Mouse (Mus musculus) midbrain, embryonic 11.5 days (tissue): ENCODE measurements around the gene Abi3. TPM values are rescaled to one million over a fixed set of nuclear protein-coding genes. Genes with fewer than 3 reads are reported as not detected.

Experiments used
- ATAC-seq: fragments of 200-750 bp; cut with Nextera tagmentation; 2 replicates; pipeline ENCODE4 v1.8.0; 2017; ENCODE audit warnings: moderate TSS enrichment, moderate library complexity; ENCODE audit not compliant: low FRiP score
- DNase-seq: peaks from one replicate; pipeline ENCODE4 v3.0.0; 2015; ENCODE audit warnings: low spot score; ENCODE audit errors: missing footprints
- H3K27ac ChIP-seq: fragments of 300-500 bp; sonication (generic); 2 replicates; pipeline ENCODE4 v1.5.1; 2014; ENCODE audit warnings: low read depth, low read length
- H3K27me3 ChIP-seq: fragments of 300-500 bp; sonication (generic); 2 replicates; pipeline ENCODE4 v1.6.1; 2014; ENCODE audit warnings: mild to moderate bottlenecking, low read length, moderate library complexity, mixed read lengths; ENCODE audit not compliant: control insufficient read depth, insufficient read depth
- H3K36me3 ChIP-seq: fragments of 300-500 bp; sonication (generic); 2 replicates; pipeline ENCODE4 v1.6.1; 2014; ENCODE audit warnings: mild to moderate bottlenecking, low read length, moderate library complexity, mixed read lengths; ENCODE audit not compliant: control insufficient read depth, insufficient read depth
- H3K4me1 ChIP-seq: fragments of 300-500 bp; sonication (generic); 2 replicates; pipeline ENCODE4 v1.6.1; 2014; ENCODE audit warnings: low read length; ENCODE audit not compliant: control insufficient read depth, insufficient read depth
- H3K4me2 ChIP-seq: fragments of 300-500 bp; sonication (generic); 2 replicates; pipeline ENCODE4 v1.6.1; 2014; ENCODE audit warnings: mild to moderate bottlenecking, moderate library complexity
- H3K4me3 ChIP-seq: fragments of 300-500 bp; sonication (generic); 2 replicates; pipeline ENCODE4 v1.5.1; 2014; ENCODE audit warnings: low read depth, low read length
- H3K9ac ChIP-seq: fragments of 300-500 bp; sonication (generic); 2 replicates; pipeline ENCODE4 v1.6.1; 2014; ENCODE audit warnings: low read length
- H3K9me3 ChIP-seq: fragments of 300-500 bp; sonication (generic); 2 replicates; pipeline ENCODE4 v1.6.1; 2016; ENCODE audit warnings: low read length; ENCODE audit not compliant: control insufficient read depth
- WGBS: fragments of 180-500 bp; shearing (Covaris S2); extraction: QIAGEN DNeasy Blood & Tissue Kit; methylation state at CpG from one replicate; pipeline ENCODE4 v1.1.7; 2014; 5-methylcytosine and 5-hydroxymethylcytosine counted together
- polyA plus RNA-seq: library from polyadenylated mRNA; unstranded; fragments of >200 nt; fragmentation: Nextera tagmentation; extraction: Ambion mirVana; gene quantifications from 2 replicates; pipeline ENCODE4 v1.2.1, GENCODE M21; 2014

Gene Abi3
- polyA plus RNA-seq, 1 experiment from 2014 or later = 1.2 TPM

- Histone ChIP-seq H3K36me3 (no peaks in the 10 kb centered on the region), H3K4me1 (peaks cover 13% of the 10 kb centered on the region), H3K4me3 (peak overlapping the region; percentile 60), H3K9ac (peak overlapping the region; percentile 58), H3K4me2 (peak overlapping the region; percentile 80), H3K27ac (no peak overlapping the region), H3K9me3 (no peaks in the 10 kb centered on the region), H3K27me3 (no peaks in the 10 kb centered on the region)
- peak; percentile 71 for ATAC-seq
- WGBS = 0% methylated on average over 35 of the region's 35 CpGs
- no peak for DNase-seq
Observed at GRCm38 (mm10) chr11:95859468-95859855, 17.2 kb upstream of the Abi3 start.

- Histone ChIP-seq H3K4me3 (peak overlapping the region; percentile 60), H3K4me1 (peaks cover 13% of the 10 kb centered on the region), H3K27me3 (no peaks in the 10 kb centered on the region), H3K9ac (peak overlapping the region; percentile 66), H3K27ac (peak overlapping the region; percentile 85), H3K4me2 (peak overlapping the region; percentile 80), H3K9me3 (no peaks in the 10 kb centered on the region), H3K36me3 (no peaks in the 10 kb centered on the region)
- ATAC-seq (peak; percentile 99), DNase-seq (peak; percentile 100)
- under 1% methylated on average over 58 of the region's 58 CpGs for WGBS
Observed at GRCm38 (mm10) chr11:95858528-95859467, 16.5 kb upstream of the Abi3 start.

- H3K4me2 ChIP-seq = peak overlapping the region; percentile 80
- ATAC-seq = 0 out of 2 replicates have a peak, but pooled peaks have one; percentile 27
- peak overlapping the region; percentile 66 for H3K9ac ChIP-seq
- DNase-seq = no peak
- peaks cover 13% of the 10 kb centered on the region for H3K4me1 ChIP-seq
- H3K27ac ChIP-seq = peak overlapping the region; percentile 37; the same call in 1 of the 2 replicates
- H3K27me3 ChIP-seq = no peaks in the 10 kb centered on the region
- H3K9me3 ChIP-seq = no peaks in the 10 kb centered on the region
- 19% methylated on average over 21 of the region's 21 CpGs for WGBS
- peak overlapping the region; percentile 60 for H3K4me3 ChIP-seq
- no peaks in the 10 kb centered on the region for H3K36me3 ChIP-seq
Observed at GRCm38 (mm10) chr11:95857716-95858527, 15.6 kb upstream of the Abi3 start.

GRCm38 (mm10) chr11:95857306-95857705 is 15.0 kb upstream of the Abi3 start:
- Histone ChIP-seq H3K4me3 (no peak overlapping the region), H3K27ac (no peak overlapping the region), H3K27me3 (no peaks in the 10 kb centered on the region), H3K36me3 (no peaks in the 10 kb centered on the region), H3K9ac (no peak overlapping the region), H3K4me1 (peaks cover 13% of the 10 kb centered on the region), H3K9me3 (no peaks in the 10 kb centered on the region), H3K4me2 (no peak overlapping the region)
- DNase-seq (no peak), ATAC-seq (no peak)
- 80% methylated on average over 4 of the region's 4 CpGs for WGBS

- H3K9ac ChIP-seq = no peak overlapping the region
- no peaks in the 10 kb centered on the region for H3K9me3 ChIP-seq
- ATAC-seq (no peak), DNase-seq (peak; percentile 74)
- H3K4me2 ChIP-seq = no peak overlapping the region
- H3K36me3 ChIP-seq = no peaks in the 10 kb centered on the region
- no peaks in the 10 kb centered on the region for H3K27me3 ChIP-seq
- no peak overlapping the region for H3K27ac ChIP-seq
- peaks cover 8% of the 10 kb centered on the region for H3K4me1 ChIP-seq
- no peak overlapping the region for H3K4me3 ChIP-seq
- 64% methylated on average over 5 of the region's 5 CpGs for WGBS
Observed at GRCm38 (mm10) chr11:95853684-95854083, 11.4 kb upstream of the Abi3 start.

GRCm38 (mm10) chr11:95850898-95851297 is 8.6 kb upstream of the Abi3 start:
- Histone ChIP-seq H3K9me3 (no peaks in the 10 kb centered on the region), H3K27me3 (no peaks in the 10 kb centered on the region), H3K36me3 (no peaks in the 10 kb centered on the region), H3K4me2 (no peak overlapping the region), H3K4me1 (no peaks in the 10 kb centered on the region), H3K9ac (no peak overlapping the region), H3K27ac (no peak overlapping the region), H3K4me3 (no peak overlapping the region)
- 71% methylated on average over 2 of the region's 2 CpGs for WGBS
- DNase-seq (no peak), ATAC-seq (no peak)

GRCm38 (mm10) chr11:95844935-95845334 is 2.7 kb upstream of the Abi3 start:
- peak; percentile 49 for DNase-seq
- Histone ChIP-seq H3K4me2 (no peak overlapping the region), H3K4me3 (no peak overlapping the region), H3K27ac (no peak overlapping the region), H3K9ac (no peak overlapping the region), H3K27me3 (peaks cover 5% of the 10 kb centered on the region; the same call in 1 of the 2 replicates), H3K9me3 (no peaks in the 10 kb centered on the region), H3K36me3 (no peaks in the 10 kb centered on the region), H3K4me1 (0 out of 2 replicates have a peak, but pooled peaks cover 5% of the 10 kb centered on the region)
- WGBS = 75% methylated on average over 4 of the region's 4 CpGs
- ATAC-seq = no peak

- Histone ChIP-seq H3K9me3 (no peaks in the 10 kb centered on the region), H3K36me3 (no peaks in the 10 kb centered on the region), H3K9ac (no peak overlapping the region), H3K27ac (no peak overlapping the region), H3K4me1 (0 out of 2 replicates have a peak, but pooled peaks cover 5% of the 10 kb centered on the region), H3K4me2 (no peak overlapping the region), H3K27me3 (peaks cover 5% of the 10 kb centered on the region; the same call in 1 of the 2 replicates), H3K4me3 (no peak overlapping the region)
- WGBS = 58% methylated on average over 6 of the region's 6 CpGs
- ATAC-seq = no peak
- DNase-seq = peak; percentile 45
Observed at GRCm38 (mm10) chr11:95843421-95843950, 1.2 kb upstream of the Abi3 start.
